Mouse (Mus musculus) spleen, adult 2 months (tissue): ENCODE results near the gene Fam169a. TPM values are rescaled to one million over a fixed set of nuclear protein-coding genes. Genes with fewer than 3 reads are reported as not detected.
"Not testable (repeated sequence)": the region's sequence is repeated elsewhere in the genome, so short reads cannot be mapped to it uniquely, and the experiment has no call there.

Experiments used
- DNase-seq, 2 experiments: peaks; one replicate each; pipeline versions ENCODE4 v3.0.0 to v3.0.0-alpha.2; 2012 to 2021; ENCODE audit warnings: low spot score in 2 of 2, low read depth in 1 of 2
- H3K27ac ChIP-seq: fragments of 200-500 bp; 2 replicates; pipeline ENCODE4 v1.5.1; 2012; ENCODE audit warnings: low read length, inconsistent platforms; ENCODE audit not compliant: insufficient read depth
- H3K27me3 ChIP-seq: fragments of 200-500 bp; 2 replicates; pipeline ENCODE4 v1.6.1; 2012; ENCODE audit warnings: mild to moderate bottlenecking, moderate library complexity, low read length, inconsistent platforms; ENCODE audit not compliant: control insufficient read depth, insufficient read depth
- H3K36me3 ChIP-seq: fragments of 200-500 bp; 2 replicates; pipeline ENCODE4 v1.6.1; 2012; ENCODE audit warnings: mild to moderate bottlenecking, low read length, inconsistent platforms; ENCODE audit not compliant: control insufficient read depth, insufficient read depth
- H3K4me1 ChIP-seq: fragments of 200-500 bp; 2 replicates; pipeline ENCODE4 v1.6.1; 2011; ENCODE audit warnings: inconsistent platforms; ENCODE audit not compliant: control insufficient read depth, insufficient read depth, insufficient read length
- H3K4me3 ChIP-seq: fragments of 200-500 bp; 2 replicates; pipeline ENCODE4 v1.5.1; 2011; ENCODE audit warnings: mild to moderate bottlenecking, inconsistent platforms; ENCODE audit not compliant: insufficient read depth, insufficient read length; ENCODE audit errors: extremely low read depth
- CTCF ChIP-seq: fragments of 200-500 bp; IDR thresholded peaks from 2 replicates; pipeline ENCODE4 v1.5.1; 2011; ENCODE audit warnings: mild to moderate bottlenecking, inconsistent platforms; ENCODE audit not compliant: insufficient read depth, insufficient read length, insufficient replicate concordance; ENCODE audit errors: extremely low read depth
- POLR2A ChIP-seq: fragments of 200-500 bp; IDR thresholded peaks from 2 replicates; pipeline ENCODE4 v1.6.1; 2011; ENCODE audit warnings: low read depth, low read length, inconsistent platforms
- WGBS: fragments of 180-500 bp; shearing (Covaris S2); methylation state at CpG from one replicate; pipeline ENCODE4 v1.1.7; 2018; 5-methylcytosine and 5-hydroxymethylcytosine counted together
- polyA plus RNA-seq: library from polyadenylated mRNA; depleted of rRNA; stranded (reverse); fragments of >200 nt; gene quantifications from 2 replicates; pipeline ENCODE4 v1.2.3, GENCODE M21; 2012

Gene Fam169a
- polyA plus RNA-seq, 1 experiment = not detected

DNA sequence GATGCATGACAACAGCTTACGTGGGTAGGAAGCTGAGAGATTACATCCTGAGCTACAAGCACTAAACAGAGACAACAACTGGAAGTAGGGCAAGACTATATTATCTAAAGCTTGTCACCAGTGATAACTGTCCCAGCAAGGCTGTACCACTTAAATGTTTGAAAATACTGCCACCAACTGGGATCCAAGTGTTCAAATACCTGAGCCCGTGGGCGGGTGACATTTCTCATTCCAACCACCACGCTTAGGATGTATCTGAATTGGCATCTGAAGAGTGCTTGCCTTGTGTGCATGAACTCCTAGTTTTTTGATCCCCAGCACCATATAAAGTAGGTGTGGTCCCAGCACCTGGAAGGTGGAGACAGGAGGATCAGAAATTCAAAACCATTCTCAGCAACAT is 28.6 kb downstream of the Fam169a start:
- Histone ChIP-seq H3K36me3 (no peaks in the 10 kb centered on the region), H3K4me1 (no peaks in the 10 kb centered on the region), H3K27ac (no peak overlapping the region), H3K4me3 (no peak overlapping the region), H3K27me3 (no peaks in the 10 kb centered on the region)
- DNase-seq = no peak
- WGBS = 73% methylated on average over 4 of the region's 4 CpGs
- TF ChIP-seq POLR2A (no peak), CTCF (no peak)

- Histone ChIP-seq H3K27ac (no peak within 1 kb of the TSS), H3K4me1 (no peaks in the 10 kb centered on the region), H3K36me3 (no peaks in the 10 kb centered on the region), H3K4me3 (no peak within 1 kb of the TSS), H3K27me3 (no peaks in the 10 kb centered on the region)
- 65% methylated on average over 22 of the region's 22 CpGs for WGBS
- no peak for DNase-seq
- TF ChIP-seq POLR2A (no peak), CTCF (no peak)
Observed at GRCm38 (mm10) chr13:97099187-97099852, 32.2 kb downstream of the Fam169a start, which contains the start of gene Gm6169. Gm6169 (minus strand) TSS chr13:97099237.

GRCm38 (mm10) chr13:97104996-97105395 is 37.9 kb downstream of the Fam169a start:
- TF ChIP-seq POLR2A (no peak), CTCF (no peak)
- Histone ChIP-seq H3K36me3 (no peaks in the 10 kb centered on the region), H3K4me3 (no peak overlapping the region), H3K27me3 (no peaks in the 10 kb centered on the region), H3K27ac (no peak overlapping the region), H3K4me1 (no peaks in the 10 kb centered on the region)
- no peak for DNase-seq
- WGBS = 93% methylated on average over 7 of the region's 7 CpGs

DNA sequence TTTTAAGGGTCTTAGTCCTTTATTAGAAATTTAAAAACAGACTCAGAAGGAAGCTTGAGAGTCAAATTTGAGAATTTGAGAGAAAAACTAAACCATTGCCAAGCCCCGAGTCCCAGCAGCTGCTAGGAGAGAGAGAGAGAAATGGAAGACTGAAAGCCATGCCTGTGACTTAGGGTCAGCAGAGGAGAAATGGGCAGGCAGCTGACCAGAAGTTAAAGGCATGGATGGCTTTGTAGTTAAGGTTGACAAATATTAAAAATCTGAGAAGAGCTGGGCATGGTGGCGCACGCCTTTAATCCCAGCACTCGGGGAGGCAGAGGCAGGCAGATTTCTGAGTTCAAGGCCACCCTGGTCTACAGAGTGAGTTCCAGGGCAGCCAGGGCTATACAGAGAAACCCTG is 40.6 kb downstream of the Fam169a start:
- WGBS = 89% methylated on average over 4 of the region's 4 CpGs
- not testable (repeated sequence) for H3K27ac ChIP-seq, DNase-seq, H3K27me3 ChIP-seq, H3K4me1 ChIP-seq, H3K4me3 ChIP-seq, H3K36me3 ChIP-seq

- DNase-seq = no peak
- Histone ChIP-seq H3K27me3 (no peaks in the 10 kb centered on the region), H3K4me1 (no peaks in the 10 kb centered on the region), H3K27ac (no peak overlapping the region), H3K36me3 (no peaks in the 10 kb centered on the region), H3K4me3 (no peak overlapping the region)
- 79% methylated on average over 4 of the region's 4 CpGs for WGBS
- TF ChIP-seq POLR2A = no peak
- no peak for TF ChIP-seq CTCF
Observed at GRCm38 (mm10) chr13:97109046-97109445, 42.0 kb downstream of the Fam169a start.

- no peak for TF ChIP-seq CTCF
- no peak for TF ChIP-seq POLR2A
- 82% methylated on average over 3 of the region's 3 CpGs for WGBS
- no peaks in the 10 kb centered on the region for H3K4me1 ChIP-seq
- H3K4me3 ChIP-seq = no peak overlapping the region
- DNase-seq = no peak
- H3K36me3 ChIP-seq = no peaks in the 10 kb centered on the region
- H3K27ac ChIP-seq = no peak overlapping the region
- H3K27me3 ChIP-seq = no peaks in the 10 kb centered on the region
Observed at GRCm38 (mm10) chr13:97121341-97121740, 54.3 kb downstream of the Fam169a start.

- not testable (repeated sequence) for H3K4me3 ChIP-seq, H3K4me1 ChIP-seq, DNase-seq, H3K27me3 ChIP-seq, H3K27ac ChIP-seq
- peaks cover 17% of the 10 kb centered on the region for H3K36me3 ChIP-seq
- WGBS = 79% methylated on average over 4 of the region's 4 CpGs
Observed at GRCm38 (mm10) chr13:97129654-97130053, 62.6 kb downstream of the Fam169a start.

DNA sequence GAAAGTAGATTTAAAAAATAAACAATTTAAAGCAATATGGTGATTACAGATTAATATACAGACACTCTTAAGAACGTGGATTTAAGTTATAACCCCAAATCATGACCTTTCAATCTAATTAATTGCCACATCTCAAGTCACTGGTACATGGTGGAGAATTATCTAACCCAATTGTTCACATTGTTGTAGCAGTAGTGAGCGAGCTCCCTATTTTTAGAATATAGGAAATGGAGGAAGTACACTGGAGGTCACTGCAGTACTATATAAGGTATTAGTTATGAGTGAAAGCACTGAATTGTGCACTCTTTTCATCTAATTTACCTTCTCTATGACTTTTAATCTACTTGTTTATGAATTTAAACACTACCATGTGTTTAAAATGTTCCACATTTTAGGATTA is 63.3 kb downstream of the Fam169a start:
- DNase-seq, H3K4me1 ChIP-seq, H3K27me3 ChIP-seq, H3K27ac ChIP-seq, H3K4me3 ChIP-seq: not testable (repeated sequence)
- WGBS = no CpG with 5 or more reads among the region's 2 CpGs
- peaks cover 18% of the 10 kb centered on the region for H3K36me3 ChIP-seq
